Mouse (Mus musculus) bone marrow, adult 2 months (tissue): ENCODE results near the gene Prrc2a.

Experiments
- CTCF ChIP-seq: fragments of 200-500 bp; IDR thresholded peaks from 2 replicates; pipeline ENCODE4 v1.5.1; 2011; ENCODE audit warnings: low read length, control low read depth; ENCODE audit not compliant: control insufficient read depth, insufficient read depth
- POLR2A ChIP-seq: fragments of 200-500 bp; IDR thresholded peaks from 2 replicates; pipeline ENCODE4 v1.6.1; 2011; ENCODE audit warnings: low read depth, mild to moderate bottlenecking, control low read depth, low read length, borderline replicate concordance; ENCODE audit not compliant: control insufficient read depth

DNA sequence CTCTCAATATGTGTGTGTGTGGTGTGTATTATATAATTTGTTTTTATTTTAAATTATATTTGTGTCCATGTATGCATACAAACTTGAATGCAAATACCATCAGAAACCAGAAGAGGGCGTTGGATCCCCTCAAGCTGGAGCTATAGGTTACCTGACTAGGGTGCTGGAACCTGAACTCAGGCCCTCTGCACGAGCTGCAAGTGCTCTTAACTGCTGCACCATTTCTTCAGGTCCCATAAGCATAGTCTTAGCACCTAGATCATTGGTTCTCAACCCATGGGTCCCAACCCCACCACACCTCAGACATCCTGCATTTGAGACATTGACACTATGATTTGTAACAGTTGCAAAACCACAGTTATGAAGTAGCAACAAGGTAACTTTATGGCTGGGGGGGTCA, 27.0 kb upstream of the Prrc2a start:
- no peak for TF ChIP-seq POLR2A
- TF ChIP-seq CTCF = peak; percentile 4; the same call in 1 of the 2 replicates
